Mouse (Mus musculus) heart, adult 2 months (tissue): Measurements from ENCODE around the gene Prkar1b.

Source experiments
- CTCF ChIP-seq: fragments of 200-600 bp; IDR thresholded peaks from 2 replicates; pipeline ENCODE4 v1.8.1; 2022; ENCODE audit warnings: antibody characterized with exemption, mild to moderate bottlenecking, moderate library complexity
- EP300 ChIP-seq: fragments of 200-500 bp; IDR thresholded peaks from 2 replicates; pipeline ENCODE4 v1.6.1; 2011; ENCODE audit warnings: low read depth, low read length, control low read depth; ENCODE audit not compliant: insufficient read depth
- POLR2A ChIP-seq: fragments of 200-500 bp; IDR thresholded peaks from 2 replicates; pipeline ENCODE4 v1.6.1; 2011; ENCODE audit warnings: mild to moderate bottlenecking, low read depth, low read length, control low read depth; ENCODE audit not compliant: insufficient read depth

DNA sequence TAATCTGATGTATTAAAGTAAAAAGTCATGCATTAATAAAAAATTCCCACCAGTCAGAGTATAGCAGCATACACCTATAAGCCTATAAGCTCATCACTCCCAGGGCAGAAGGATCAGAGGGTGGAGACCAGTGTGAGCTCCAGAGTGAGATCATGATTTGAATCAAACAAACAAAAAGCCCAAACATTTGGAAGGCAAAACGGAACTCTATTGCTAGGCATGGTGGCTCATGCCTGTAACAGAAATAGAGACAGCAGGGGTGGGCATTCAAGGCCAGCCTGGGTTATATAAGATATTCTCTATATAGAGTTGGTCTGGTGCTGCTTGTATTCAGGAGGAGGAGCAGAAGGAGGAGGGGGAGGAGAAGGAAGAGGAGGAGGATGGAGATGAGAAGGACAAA is 13.5 kb downstream of the Prkar1b start:
- no peak for TF ChIP-seq CTCF
- TF ChIP-seq EP300: no peak
- TF ChIP-seq POLR2A: no peak
